Mouse (Mus musculus) layer of hippocampus, postnatal 14 days (tissue): ENCODE measurements around the gene Itgb6. TPM values are rescaled to one million over a fixed set of nuclear protein-coding genes. Genes with fewer than 3 reads are reported as not detected.

ENCODE experiments used
- total RNA-seq, 2 experiments: library from RNA; stranded (reverse); gene quantifications; 2 replicates each; pipeline ENCODE4 v1.2.3; 2021

Itgb6 gene
- total RNA-seq, 2 experiments from 2014 or later, result 0.16 TPM; not detected in 1

Other genes with a start within 250 kb of the Itgb6 start
- under 1 TPM; 0.25 to 0.57 TPM for gene Pla2r1, start 169.3 kb downstream of the Itgb6 start, total RNA-seq
- gene Rbms1, start 240.5 kb upstream of the Itgb6 start, total RNA-seq, result 10 to 100 TPM; 17.9 to 19.1 TPM